Mouse (Mus musculus) thymus, postnatal 4 days (tissue): ENCODE data around the gene Cfap77.

Experiments
- DNase-seq: peaks from one replicate; pipeline ENCODE4 v3.0.0; 2021

Cfap77 gene

GRCm38 (mm10) chr2:28994014-28994413, 60.9 kb downstream of the Cfap77 start:
- no peak for DNase-seq

GRCm38 (mm10) chr2:28988781-28989180, 66.1 kb downstream of the Cfap77 start:
- no peak for DNase-seq

GRCm38 (mm10) chr2:28980080-28980910, 74.6 kb downstream of the Cfap77 start:
- no peak for DNase-seq

- DNase-seq = no peak
These were observed 76.4 kb downstream of the Cfap77 start for GRCm38 (mm10) chr2:28978461-28978860.

- DNase-seq = peak; percentile 89
These were observed 78.2 kb downstream of the Cfap77 start for GRCm38 (mm10) chr2:28976635-28977034.

GRCm38 (mm10) chr2:28975604-28976003, 79.3 kb downstream of the Cfap77 start:
- no peak for DNase-seq

- DNase-seq = no peak
These were observed 80.3 kb downstream of the Cfap77 start for GRCm38 (mm10) chr2:28974520-28974919.

GRCm38 (mm10) chr2:28973832-28974450, 80.9 kb downstream of the Cfap77 start:
- no peak for DNase-seq

- no peak for DNase-seq
These were observed 84.4 kb downstream of the Cfap77 start for GRCm38 (mm10) chr2:28970424-28970823.

GRCm38 (mm10) chr2:28968278-28968677, 86.6 kb downstream of the Cfap77 start:
- no peak for DNase-seq

GRCm38 (mm10) chr2:28966151-28966795, 88.6 kb downstream of the Cfap77 start:
- DNase-seq = no peak

- no peak for DNase-seq
These were observed 91.3 kb downstream of the Cfap77 start for GRCm38 (mm10) chr2:28963565-28963964.

- DNase-seq = no peak
These were observed 93.2 kb downstream of the Cfap77 start for GRCm38 (mm10) chr2:28961636-28962035.

GRCm38 (mm10) chr2:28961024-28961585, 93.8 kb downstream of the Cfap77 start:
- DNase-seq = no peak

- DNase-seq = no peak
These were observed 98.0 kb downstream of the Cfap77 start for GRCm38 (mm10) chr2:28956874-28957273.

GRCm38 (mm10) chr2:28954595-28954994, 100.3 kb downstream of the Cfap77 start:
- DNase-seq = no peak

- DNase-seq = no peak
These were observed 101.9 kb downstream of the Cfap77 start for GRCm38 (mm10) chr2:28952981-28953380.

GRCm38 (mm10) chr2:28946312-28946711, 108.6 kb downstream of the Cfap77 start:
- DNase-seq = no peak

- DNase-seq = no peak
These were observed 109.5 kb downstream of the Cfap77 start for GRCm38 (mm10) chr2:28945388-28945787.

GRCm38 (mm10) chr2:28943666-28944516, 111.0 kb downstream of the Cfap77 start:
- DNase-seq = no peak

GRCm38 (mm10) chr2:28938997-28939396, 115.9 kb downstream of the Cfap77 start:
- no peak for DNase-seq

- no peak for DNase-seq
These were observed 124.3 kb downstream of the Cfap77 start for GRCm38 (mm10) chr2:28930571-28930970.

GRCm38 (mm10) chr2:28923912-28924311, 131.0 kb downstream of the Cfap77 start:
- peak; percentile 76 for DNase-seq
